9 mouse cellular contexts compared by ENCODE assay signal in the genomic region with DNA sequence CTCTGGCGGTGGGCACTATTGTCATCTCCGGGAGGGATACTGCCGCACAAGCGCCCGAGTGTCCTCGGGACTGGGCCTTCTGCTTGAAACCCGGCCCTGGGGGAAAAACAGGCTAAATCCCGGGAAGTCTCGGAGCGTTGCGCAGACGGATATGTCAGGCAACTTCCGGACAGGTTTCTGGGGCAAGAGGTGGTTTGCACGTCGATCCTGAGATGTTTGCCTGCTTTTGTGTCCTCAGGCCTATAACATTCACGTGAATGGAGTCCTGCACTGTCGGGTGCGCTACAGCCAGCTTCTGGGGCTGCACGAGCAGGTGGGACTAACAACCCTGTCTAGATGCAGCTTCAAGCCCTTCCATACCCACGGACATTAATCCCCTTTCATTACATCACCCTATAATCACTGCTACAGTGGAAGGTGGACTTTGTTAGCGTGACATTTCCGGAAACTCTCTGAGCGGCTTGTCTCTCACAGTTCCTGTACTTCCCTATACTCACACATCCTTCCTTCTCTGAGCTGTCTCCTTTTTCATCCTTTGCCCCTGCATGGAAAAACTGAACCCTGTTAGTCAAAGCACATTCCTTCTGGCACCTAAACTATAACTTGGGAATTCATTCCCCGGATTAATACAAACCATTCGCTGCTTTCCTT. TPM values are rescaled to one million over a fixed set of nuclear protein-coding genes. Genes with fewer than 3 reads are reported as not detected.
A peak's percentile ranks its signal among the peaks of the same experiment; 100 is the strongest.
DNase-seq lines count a peak whose midpoint lies in the region; ATAC-seq and TF ChIP-seq lines count a peak whose summit lies in the region.
"Had no signal": no experiment of that assay in that cellular context is flagged by ENCODE, and none has a peak within 500 bp of the region (broad histone marks: within the 10 kb centered on the region; RNA-seq: fewer than 3 reads in every experiment).

No protein-coding gene starts in this region.

- TF ChIP-seq RAD21 in CH12.LX (IDR thresholded peaks at IDR 0.05; ENCODE audit: low read depth, low read length) = no peak

- WGBS in heart, adult 2 months = 7% methylated on average over 25 of the region's 25 CpGs
- WGBS in forebrain, embryonic 12.5 days = 14% methylated on average over 25 of the region's 25 CpGs
- WGBS in liver, embryonic 13.5 days (ENCODE audit: insufficient replicate concordance) = 6% methylated on average over 25 of the region's 25 CpGs

- peaks cover 6% of the 10 kb centered on the region for H3K36me3 ChIP-seq in heart, adult 2 months (ENCODE audit: control insufficient read depth, insufficient read depth, low read length)
- peaks cover 58 to 69% of the 10 kb centered on the region in 2 experiments for H3K36me3 ChIP-seq in CH12.LX (replicated peaks in 1 of 2; ENCODE audit: control insufficient read depth in 1 of 2, insufficient read depth in 1 of 2, low read length in 1 of 2)
- H3K36me3 ChIP-seq in forebrain, embryonic 12.5 days (replicated peaks) = peaks cover 65% of the 10 kb centered on the region
- H3K36me3 ChIP-seq in liver, embryonic 13.5 days = peaks cover 71% of the 10 kb centered on the region

- peak overlapping the region; percentile 82 for H3K27ac ChIP-seq in heart, adult 2 months
- peak overlapping the region; percentile 82 for H3K27ac ChIP-seq in CH12.LX (ENCODE audit: insufficient read depth, low read depth)
- H3K27ac ChIP-seq in forebrain, embryonic 12.5 days = peak overlapping the region; percentile 80
- peak overlapping the region; percentile 87 for H3K27ac ChIP-seq in liver, embryonic 13.5 days

- peak overlapping the region; percentile 92 for H3K4me3 ChIP-seq in heart, adult 2 months
- peak overlapping the region; percentile 83 to 96 (median 88) for H3K4me3 ChIP-seq in CH12.LX (replicated peaks in 1 of 3; ENCODE audit: low read depth in 2 of 3, low read length in 2 of 3, poor library complexity in 1 of 3)
- peak overlapping the region; percentile 88 for H3K4me3 ChIP-seq in forebrain, embryonic 12.5 days (replicated peaks)
- H3K4me3 ChIP-seq in liver, embryonic 13.5 days (replicated peaks) = peak overlapping the region; percentile 82

- in situ Hi-C loops in CH12.LX (cut with MboI; ENCODE audit: low pct_ligation_motif_present, low pct_unique_long_range_greater_than_20kb, low sequenced_read_pairs) = no loop called here

- dilution Hi-C loops in CH12.LX (cut with MboI; ENCODE audit: extremely low pct_ligation_motif_present, extremely low pct_unique_long_range_greater_than_20kb, low sequenced_read_pairs) = no loop called here

- no peak for TF ChIP-seq POLR2A in heart, adult 2 months (IDR thresholded peaks at IDR 0.05; ENCODE audit: insufficient read depth, low read depth, low read length)
- no peak for TF ChIP-seq POLR2A in CH12.LX (IDR thresholded peaks at IDR 0.05; ENCODE audit: low read depth, low read length)

- no peaks in the 10 kb centered on the region for H3K9me3 ChIP-seq in CH12.LX (replicated peaks; ENCODE audit: low read length)
- H3K9me3 ChIP-seq in forebrain, embryonic 12.5 days = no peaks in the 10 kb centered on the region
- no peaks in the 10 kb centered on the region for H3K9me3 ChIP-seq in liver, embryonic 13.5 days (replicated peaks)

- peaks cover 2% of the 10 kb centered on the region for H3K4me1 ChIP-seq in heart, adult 2 months (ENCODE audit: control insufficient read depth, insufficient read depth, low read length)
- H3K4me1 ChIP-seq in CH12.LX (ENCODE audit: control insufficient read depth in 1 of 2, insufficient read depth in 2 of 2) = peaks cover 2 to 29% of the 10 kb centered on the region in 2 experiments; a peak in 3 of 4 replicates
- peaks cover 25% of the 10 kb centered on the region for H3K4me1 ChIP-seq in forebrain, embryonic 12.5 days
- peaks cover 39% of the 10 kb centered on the region for H3K4me1 ChIP-seq in liver, embryonic 13.5 days (replicated peaks)

- H3K79me2 ChIP-seq in heart, adult 2 months (replicated peaks; ENCODE audit: control insufficient read depth, insufficient read depth, low read length) = no peaks in the 10 kb centered on the region
- peaks cover 27% of the 10 kb centered on the region for H3K79me2 ChIP-seq in CH12.LX (replicated peaks; ENCODE audit: control insufficient read depth, extremely low read depth, insufficient read depth, poor library complexity, severe bottlenecking)

- H3K27me3 ChIP-seq in heart, adult 2 months (ENCODE audit: control insufficient read depth, insufficient read depth, low read length) = no peaks in the 10 kb centered on the region
- H3K27me3 ChIP-seq in CH12.LX (replicated peaks) = no peaks in the 10 kb centered on the region
- H3K27me3 ChIP-seq in forebrain, embryonic 12.5 days = no peaks in the 10 kb centered on the region
- H3K27me3 ChIP-seq in liver, embryonic 13.5 days = no peaks in the 10 kb centered on the region
- H3K27me3 ChIP-seq: Patski had no signal

- no peak for TF ChIP-seq EP300 in heart, adult 2 months (IDR thresholded peaks at IDR 0.05; ENCODE audit: insufficient read depth, low read depth, low read length)
- TF ChIP-seq EP300 in CH12.LX (IDR thresholded peaks at IDR 0.05; ENCODE audit: low read length) = no peak

- intact Hi-C loops in heart, adult 2 months (cut with DNase I) = loop anchor here (1.0 kb wide), 2 partner anchors 13 to 48 kb away; a partner anchor contains a TSS
- intact Hi-C loops in heart, postnatal 25 days (cut with DNase I) = loop anchor here (1.0 kb wide), 2 partner anchors 8 to 14 kb away; a partner anchor contains a TSS
- intact Hi-C loops in left cerebral cortex, postnatal 4 days (cut with DNase I) = no loop called here
- intact Hi-C loops in gastrocnemius, postnatal 36 days (cut with DNase I) = no loop called here

- peak overlapping the region; percentile 84; the same call in 1 of the 2 replicates for H3K4me2 ChIP-seq in CH12.LX (ENCODE audit: insufficient read depth, low read depth, poor library complexity, severe bottlenecking)
- H3K4me2 ChIP-seq in forebrain, embryonic 12.5 days = peak overlapping the region; percentile 94
- H3K4me2 ChIP-seq in liver, embryonic 13.5 days = peak overlapping the region; percentile 75

- DNase-seq in heart, adult 2 months = no peak
- no peak for DNase-seq in heart, postnatal 25 days (ENCODE audit: low spot score)
- no peak for DNase-seq in CH12.LX (ENCODE audit: extremely low read depth)
- peak; percentile 36 for DNase-seq in liver, embryonic 13.5 days
- DNase-seq in left cerebral cortex, postnatal 4 days = no peak
- no peak for DNase-seq in gastrocnemius, postnatal 36 days
- no peak for DNase-seq in urinary bladder, postnatal 10 days (ENCODE audit: low spot score)

- ATAC-seq in forebrain, embryonic 12.5 days (ENCODE audit: low FRiP score) = no peak
- no peak for ATAC-seq in liver, embryonic 13.5 days (ENCODE audit: low read depth)

- peak overlapping the region; percentile 63 for H3K9ac ChIP-seq in heart, adult 2 months (ENCODE audit: low read depth, low read length)
- H3K9ac ChIP-seq in CH12.LX (ENCODE audit: insufficient read depth, low read depth) = peak overlapping the region; percentile 89
- peak overlapping the region; percentile 92 for H3K9ac ChIP-seq in forebrain, embryonic 12.5 days
- peak overlapping the region; percentile 91 for H3K9ac ChIP-seq in liver, embryonic 13.5 days

- no peak for TF ChIP-seq CTCF in heart, adult 2 months (IDR thresholded peaks at IDR 0.05)
- TF ChIP-seq CTCF in CH12.LX (conservative IDR thresholded peaks at IDR 0.05 in 1 of 2, IDR thresholded peaks at IDR 0.05 in 1 of 2; ENCODE audit: low read depth in 2 of 2, low read length in 2 of 2) = no peak

RNA-seq across cellular contexts. Expression of a gene that starts 0.5 kb away (rescaled TPM):
- 10 to 100 TPM; 48.0 to 50.8 TPM for total RNA-seq in heart, adult 2 months (2021)
- polyA plus RNA-seq in heart, adult 2 months (2012; rRNA removed) = 61.3 and 88.9 TPM in 2 replicates
- total RNA-seq in heart, postnatal 25 days (2021) = 10 to 100 TPM; 51.6 to 55.5 TPM
- total RNA-seq in CH12.LX (2012; rRNA removed) (56.8 and 75.0 TPM in 2 replicates), CH12.LX (2014; rRNA removed) (26.8 and 29.0 TPM in 2 replicates)
- 99.5 and 106 TPM in 2 replicates for polyA plus RNA-seq in CH12.LX (2012; ENCODE audit: insufficient read length, low read depth)
- polyA plus RNA-seq in forebrain, embryonic 12.5 days (2016; fragmentation: Nextera tagmentation; extraction: Ambion mirVana) = 65.0 and 72.0 TPM in 2 replicates
- 57.1 and 64.0 TPM in 2 replicates for polyA plus RNA-seq in liver, embryonic 13.5 days (2015; fragmentation: Nextera tagmentation; extraction: Ambion mirVana)
- 10 to 100 TPM; 45.8 to 48.3 TPM for total RNA-seq in left cerebral cortex, postnatal 4 days (2021)
- 10 to 100 TPM; 44.1 to 52.9 TPM for total RNA-seq in gastrocnemius, postnatal 36 days (2021)

RNA-seq across cellular contexts. Expression of a gene that starts 0.7 kb away (rescaled TPM):
- 10 to 100 TPM; 58.1 to 63.2 TPM for total RNA-seq in heart, adult 2 months (2021)
- polyA plus RNA-seq in heart, adult 2 months (2012; rRNA removed) = 66.8 and 85.1 TPM in 2 replicates
- total RNA-seq in heart, postnatal 25 days (2021) = 10 to 100 TPM; 61.3 to 62.5 TPM
- total RNA-seq in CH12.LX (2012; rRNA removed) (61.5 and 73.9 TPM in 2 replicates), CH12.LX (2014; rRNA removed) (52.6 and 56.7 TPM in 2 replicates)
- 59.2 and 63.9 TPM in 2 replicates for polyA plus RNA-seq in CH12.LX (2012; ENCODE audit: insufficient read length, low read depth)
- polyA plus RNA-seq in forebrain, embryonic 12.5 days (2016; fragmentation: Nextera tagmentation; extraction: Ambion mirVana) = 138 and 141 TPM in 2 replicates
- 49.6 and 49.7 TPM in 2 replicates for polyA plus RNA-seq in liver, embryonic 13.5 days (2015; fragmentation: Nextera tagmentation; extraction: Ambion mirVana)
- total RNA-seq in left cerebral cortex, postnatal 4 days (2021) = 10 to 100 TPM; 66.7 to 72.1 TPM
- 10 to 100 TPM; 28.1 to 29.7 TPM for total RNA-seq in gastrocnemius, postnatal 36 days (2021)

RNA-seq across cellular contexts. Expression of a gene that starts 8.3 kb away (rescaled TPM):
- 1 to 10 TPM; 6.6 to 8.1 TPM for total RNA-seq in heart, adult 2 months (2021)
- polyA plus RNA-seq in heart, adult 2 months (2012; rRNA removed) = 12.7 and 14.2 TPM in 2 replicates
- 1 to 10 TPM; 7.3 to 8.1 TPM for total RNA-seq in heart, postnatal 25 days (2021)
- total RNA-seq in CH12.LX (2012; rRNA removed) (6.9 and 7.4 TPM in 2 replicates), CH12.LX (2014; rRNA removed) (2.4 and 3.6 TPM in 2 replicates)
- polyA plus RNA-seq in CH12.LX (2012; ENCODE audit: insufficient read length, low read depth) = 10.2 and 12.8 TPM in 2 replicates
- 14.3 and 17.7 TPM in 2 replicates for polyA plus RNA-seq in forebrain, embryonic 12.5 days (2016; fragmentation: Nextera tagmentation; extraction: Ambion mirVana)
- polyA plus RNA-seq in liver, embryonic 13.5 days (2015; fragmentation: Nextera tagmentation; extraction: Ambion mirVana) = 2.3 and 2.6 TPM in 2 replicates
- total RNA-seq in left cerebral cortex, postnatal 4 days (2021) = 10 to 100 TPM; 27.6 to 30.1 TPM
- 1 to 10 TPM; 5.1 to 5.8 TPM for total RNA-seq in gastrocnemius, postnatal 36 days (2021)

RNA-seq across cellular contexts. Expression of a gene that starts 13.8 kb away (rescaled TPM):
- total RNA-seq in heart, adult 2 months (2021) = 10 to 100 TPM; 27.4 to 32.3 TPM
- polyA plus RNA-seq in heart, adult 2 months (2012; rRNA removed) = 34.8 and 56.2 TPM in 2 replicates
- total RNA-seq in heart, postnatal 25 days (2021) = 10 to 100 TPM; 32.0 to 35.8 TPM
- total RNA-seq in CH12.LX (2012; rRNA removed) (49.4 and 51.2 TPM in 2 replicates), CH12.LX (2014; rRNA removed) (19.4 and 22.8 TPM in 2 replicates)
- 96.9 and 99.5 TPM in 2 replicates for polyA plus RNA-seq in CH12.LX (2012; ENCODE audit: insufficient read length, low read depth)
- 102 and 110 TPM in 2 replicates for polyA plus RNA-seq in forebrain, embryonic 12.5 days (2016; fragmentation: Nextera tagmentation; extraction: Ambion mirVana)
- polyA plus RNA-seq in liver, embryonic 13.5 days (2015; fragmentation: Nextera tagmentation; extraction: Ambion mirVana) = 31.5 and 37.0 TPM in 2 replicates
- 10 to 100 TPM; 68.9 to 74.0 TPM for total RNA-seq in left cerebral cortex, postnatal 4 days (2021)
- 10 to 100 TPM; 17.8 to 20.8 TPM for total RNA-seq in gastrocnemius, postnatal 36 days (2021)

RNA-seq across cellular contexts. Expression of a gene that starts 14.0 kb away (rescaled TPM):
- under 1 TPM; 0.55 to 0.81 TPM for total RNA-seq in heart, adult 2 months (2021)
- polyA plus RNA-seq in heart, adult 2 months (2012; rRNA removed) = 2.4 and 2.5 TPM in 2 replicates
- total RNA-seq in heart, postnatal 25 days (2021) = under 1 TPM; 0.23 to 0.28 TPM
- 1.4 and 2.7 TPM in 2 replicates for total RNA-seq in CH12.LX (2012; rRNA removed)
- 1.2 and 2.1 TPM in 2 replicates for total RNA-seq in CH12.LX (2014; rRNA removed)
- polyA plus RNA-seq in CH12.LX (2012; ENCODE audit: insufficient read length, low read depth) = 0.57 and 3.0 TPM in 2 replicates
- polyA plus RNA-seq in forebrain, embryonic 12.5 days (2016; fragmentation: Nextera tagmentation; extraction: Ambion mirVana) = 1.7 and 2.1 TPM in 2 replicates
- 0.36 and 0.52 TPM in 2 replicates for polyA plus RNA-seq in liver, embryonic 13.5 days (2015; fragmentation: Nextera tagmentation; extraction: Ambion mirVana)
- total RNA-seq in left cerebral cortex, postnatal 4 days (2021) = 1 to 10 TPM; 2.7 to 4.4 TPM
- total RNA-seq in gastrocnemius, postnatal 36 days (2021) = 1 to 10 TPM in 1 of 2 experiments, under 1 TPM in 1; 0.59 to 1.7 TPM

Comparison
In these comparisons a context has a peak if more than half of its experiments do, and no peak if none do; other contexts are left out.
1. intact Hi-C loops: an anchor here in heart, adult 2 months (1.0 kb wide) and heart, postnatal 25 days (1.0 kb wide); none called in left cerebral cortex, postnatal 4 days and gastrocnemius, postnatal 36 days.